Mouse (Mus musculus) E14TG2a.4 (cell line): Measurements from ENCODE around the gene Ank2.

ENCODE experiments used
- CTCF ChIP-seq: conservative IDR thresholded peaks from 2 replicates; pipeline ENCODE4 v1.5.1; 2014; ENCODE audit warnings: low read length
- NANOG ChIP-seq: IDR thresholded peaks from 2 replicates; pipeline ENCODE4 v1.6.1; 2014; ENCODE audit warnings: borderline replicate concordance, low read length, mixed read lengths

- TF ChIP-seq CTCF (no peak), NANOG (no peak)
Measured at GRCm38 (mm10) chr3:126921941-126922340, 577.2 kb downstream of the Ank2 start.
